Mouse (Mus musculus): Measurements from ENCODE around the gene Cdh5.
"Not testable (repeated sequence)": the region's sequence is repeated elsewhere in the genome, so short reads cannot be mapped to it uniquely, and the experiment has no call there.

The Cdh5 gene

DNA sequence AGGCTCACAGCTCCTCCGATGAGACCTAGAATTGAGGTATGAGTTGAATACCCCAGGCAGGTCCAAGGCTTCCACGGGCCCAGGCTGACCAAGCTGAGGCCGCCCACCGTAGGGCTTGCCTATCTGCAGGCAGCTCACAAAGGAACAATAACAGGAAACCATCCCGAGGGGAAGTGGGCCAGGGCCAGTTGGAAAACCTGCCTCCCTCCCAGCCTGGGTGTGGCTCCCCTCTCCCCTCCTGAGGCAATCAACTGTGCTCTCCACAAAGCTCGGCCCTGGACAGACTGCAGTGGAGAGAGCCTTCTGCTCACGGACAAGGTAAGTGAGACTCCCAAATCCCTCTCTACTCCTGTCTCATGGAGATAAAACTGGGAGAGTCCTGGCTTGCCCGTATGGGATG is at the start of gene Cdh5:
Gene Cdh5, plus strand, starts transcription at position 211 of the 400 bp plus-strand sequence.
- DNase-seq (ENCODE audit: low read depth), result no peak

GRCm38 (mm10) chr8:104059922-104060321 is 41.5 kb upstream of the Cdh5 start:
- no peak for DNase-seq (ENCODE audit: low read depth)

- no peak for DNase-seq (ENCODE audit: low read depth)
Observed at GRCm38 (mm10) chr8:104060446-104060845, 41.0 kb upstream of the Cdh5 start.

- no peak for DNase-seq (ENCODE audit: low read depth)
Observed at GRCm38 (mm10) chr8:104061048-104061988, 40.1 kb upstream of the Cdh5 start.

GRCm38 (mm10) chr8:104061989-104062820 is 39.2 kb upstream of the Cdh5 start:
- DNase-seq (ENCODE audit: low read depth), result no peak

DNA sequence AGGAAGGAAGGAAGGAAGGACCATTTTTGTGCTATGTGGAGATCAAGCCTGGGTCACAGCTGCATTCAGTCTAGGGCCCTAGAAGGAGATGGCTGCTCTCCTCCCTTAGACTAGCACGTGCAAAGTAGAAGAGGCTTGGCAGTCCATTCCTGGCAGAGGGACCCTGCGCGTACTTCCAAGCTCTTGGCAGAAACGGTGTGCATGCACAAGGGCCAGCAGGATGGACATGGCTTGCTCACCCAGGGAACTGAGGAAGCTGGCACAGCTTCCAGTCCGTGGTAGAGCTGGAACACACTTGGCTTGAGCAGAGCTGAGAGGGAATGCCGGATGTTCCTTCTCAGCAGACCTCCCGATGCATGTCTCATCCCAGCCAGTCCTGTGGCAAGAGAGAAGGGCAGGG is 36.2 kb upstream of the Cdh5 start:
- DNase-seq (ENCODE audit: low read depth), result no peak

- DNase-seq (ENCODE audit: low read depth), result no peak
Observed at GRCm38 (mm10) chr8:104065906-104066518, 35.4 kb upstream of the Cdh5 start.

- DNase-seq (ENCODE audit: low read depth), result no peak
Observed at GRCm38 (mm10) chr8:104067390-104067925, 34.0 kb upstream of the Cdh5 start.

- no peak for DNase-seq (ENCODE audit: low read depth)
Observed at GRCm38 (mm10) chr8:104068421-104069035, 32.9 kb upstream of the Cdh5 start.

DNA sequence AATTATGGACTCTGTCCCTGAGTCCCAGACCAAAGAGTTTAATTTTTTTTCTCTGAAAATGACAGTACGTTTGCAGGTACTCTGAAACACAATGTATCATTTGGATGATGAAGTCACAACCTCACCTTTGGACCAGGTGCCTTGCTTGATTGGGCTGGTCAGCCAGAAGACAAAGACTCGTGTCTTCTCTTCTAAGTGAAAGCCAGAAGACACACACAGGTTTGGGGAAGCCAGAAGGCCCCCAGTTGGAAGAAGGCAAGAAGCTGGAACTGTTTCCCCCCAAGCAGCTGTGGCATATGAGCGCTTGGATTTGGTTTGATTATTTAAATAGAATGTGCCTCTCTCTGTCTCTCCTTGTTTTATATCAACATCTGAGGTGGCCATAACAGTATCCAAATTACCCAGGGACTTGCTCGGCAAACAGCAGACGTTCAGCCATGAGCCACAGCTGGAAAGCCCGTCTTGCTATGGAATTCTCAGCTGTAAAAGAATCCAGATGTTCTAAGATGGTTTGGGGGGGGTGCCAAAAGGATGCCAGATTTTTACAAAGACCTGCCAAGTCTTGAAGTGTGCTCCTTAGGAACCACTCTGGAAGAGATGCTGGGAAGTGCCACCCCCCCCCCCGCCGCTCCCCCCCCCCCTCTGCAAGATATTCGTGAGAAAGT is 31.1 kb upstream of the Cdh5 start:
- peak; percentile 30 for DNase-seq (ENCODE audit: low read depth)

GRCm38 (mm10) chr8:104070949-104071348 is 30.5 kb upstream of the Cdh5 start:
- DNase-seq (ENCODE audit: low read depth), result no peak

DNA sequence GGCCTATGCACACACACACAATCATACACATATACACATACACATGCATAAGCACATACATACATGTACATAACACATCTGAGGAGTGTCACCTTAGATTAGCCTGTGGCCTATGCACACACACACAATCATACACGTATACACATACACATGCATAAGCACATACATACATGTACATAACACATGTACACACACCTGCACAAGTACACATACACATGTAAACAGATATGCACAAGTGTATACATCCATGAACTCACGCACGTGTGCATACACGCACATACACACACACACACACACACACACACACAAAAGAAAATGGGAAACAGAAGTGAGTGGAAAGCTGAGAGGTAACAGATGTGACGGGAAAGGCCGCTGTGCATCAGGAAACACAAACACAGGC is 26.3 kb upstream of the Cdh5 start:
- no peak for DNase-seq (ENCODE audit: low read depth)

DNA sequence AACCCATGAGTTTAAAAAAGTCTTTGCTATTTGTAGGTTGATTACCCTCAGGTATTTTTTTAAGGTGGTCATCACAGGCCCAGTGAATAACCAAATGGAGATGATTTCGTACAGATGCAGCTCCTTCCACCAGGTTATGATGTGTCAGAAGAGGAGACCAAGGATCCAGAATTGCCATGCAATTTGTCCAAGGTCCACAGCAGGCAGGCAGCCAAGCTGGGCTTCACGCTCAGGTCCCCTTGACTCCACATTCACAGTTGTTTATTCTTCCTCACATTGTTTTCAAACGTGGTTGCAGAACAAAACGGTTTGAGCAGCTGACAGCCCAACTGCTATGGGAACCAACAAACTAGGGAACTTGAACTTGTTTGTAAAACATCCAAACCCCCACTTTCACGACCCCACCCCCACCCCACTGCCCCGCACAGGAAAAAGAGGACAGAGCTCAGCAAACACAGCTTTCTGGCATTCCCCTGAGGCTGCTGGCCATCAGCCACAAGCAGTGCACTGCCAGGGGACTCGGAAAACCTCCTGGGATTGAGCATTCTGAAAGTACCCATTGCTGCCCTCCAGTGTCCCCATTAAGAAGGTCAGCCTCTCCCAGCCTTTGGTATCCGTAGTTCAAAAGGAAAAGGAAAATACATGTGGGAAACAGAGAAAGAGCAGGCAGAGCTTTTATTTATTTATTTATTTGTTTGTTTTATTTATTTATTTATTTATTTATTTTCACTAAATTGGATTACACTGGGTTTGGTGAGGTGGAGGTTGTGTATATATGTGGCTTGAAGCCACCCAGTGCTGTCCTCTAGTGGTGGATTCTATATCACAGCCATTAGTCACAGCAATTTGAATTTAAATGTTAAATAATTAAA is 24.6 kb upstream of the Cdh5 start:
- peak; percentile 37 for DNase-seq (ENCODE audit: low read depth)

- DNase-seq (ENCODE audit: low read depth), result peak; percentile 20
Observed at GRCm38 (mm10) chr8:104078091-104078490, 23.3 kb upstream of the Cdh5 start.

GRCm38 (mm10) chr8:104085281-104085680 is 16.1 kb upstream of the Cdh5 start:
- peak; percentile 9 for DNase-seq (ENCODE audit: low read depth)

GRCm38 (mm10) chr8:104086615-104087014 is 14.8 kb upstream of the Cdh5 start:
- DNase-seq (ENCODE audit: low read depth), result no peak

GRCm38 (mm10) chr8:104087091-104087490 is 14.3 kb upstream of the Cdh5 start:
- DNase-seq (ENCODE audit: low read depth), result no peak

DNA sequence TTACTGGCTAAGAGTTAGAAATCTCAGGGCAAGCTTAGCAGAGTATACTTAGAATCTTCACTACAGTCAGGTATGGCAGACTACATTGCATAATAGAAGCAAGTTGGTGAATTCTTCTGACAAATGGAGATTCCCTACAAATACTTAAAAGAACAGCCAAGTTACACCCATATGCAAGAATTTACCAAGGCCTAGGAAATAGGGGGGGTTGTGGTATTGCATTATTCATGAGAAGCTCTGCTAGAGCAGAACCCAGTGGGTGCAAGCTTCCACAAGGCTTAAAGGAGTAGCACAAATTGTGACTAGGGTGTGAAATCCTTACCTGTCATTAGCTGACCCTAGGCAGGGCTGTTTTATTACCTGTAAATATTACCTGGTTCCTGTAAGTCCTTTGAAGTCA is 13.5 kb upstream of the Cdh5 start:
- DNase-seq (ENCODE audit: low read depth), result not testable (repeated sequence)

- DNase-seq (ENCODE audit: low read depth), result no peak
Observed at GRCm38 (mm10) chr8:104088881-104089280, 12.5 kb upstream of the Cdh5 start.

All from NIH3T3 (cell line).